Mouse (Mus musculus): ENCODE data around the gene Krt75. TPM values are rescaled to one million over a fixed set of nuclear protein-coding genes. Genes with fewer than 3 reads are reported as not detected.

The Krt75 gene
- polyA plus RNA-seq (2014; fragmentation: Nextera tagmentation; extraction: Ambion mirVana), result 0.45 and 0.52 TPM in 2 replicates

DNA sequence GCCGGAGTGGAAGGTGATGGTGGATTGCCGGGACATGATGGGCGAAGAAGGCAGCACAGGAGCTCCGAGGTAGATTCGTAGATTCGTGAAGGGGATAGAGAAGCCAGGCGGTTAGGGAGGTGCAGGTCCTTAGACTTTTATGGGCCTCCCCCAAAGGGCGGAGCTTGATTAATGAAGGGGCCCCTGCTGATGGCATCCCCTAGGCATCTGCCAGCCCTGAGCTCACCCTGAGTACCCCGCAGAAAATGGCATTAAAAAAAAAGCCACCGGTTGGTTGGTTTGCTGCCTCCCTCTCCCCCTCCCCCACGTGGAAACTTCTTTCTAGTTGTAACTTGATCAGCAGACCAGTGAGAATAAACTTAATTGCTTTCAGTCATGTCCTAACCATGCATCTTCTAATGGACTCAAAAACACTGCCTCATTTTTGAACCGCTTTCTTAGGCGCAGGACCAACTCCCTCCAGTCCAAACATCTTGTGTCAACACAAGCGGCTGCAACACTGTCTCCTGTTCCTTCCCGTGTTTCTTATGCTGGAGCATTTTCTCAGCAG is at the start of gene Krt75:
Krt75 (minus strand) TSS at position 109 of the 550 bp plus-strand sequence.
- Histone ChIP-seq H3K9ac (replicated peaks; ENCODE audit: low read depth, low read length) (no peak within 1 kb of the TSS), H3K36me3 (ENCODE audit: control insufficient read depth, insufficient read depth, low read length) (no peaks in the 10 kb centered on the region), H3K4me3 (ENCODE audit: low read depth, low read length) (no peak within 1 kb of the TSS), H3K4me1 (ENCODE audit: control insufficient read depth, insufficient read depth, low read length) (no peaks in the 10 kb centered on the region), H3K9me3 (ENCODE audit: control insufficient read depth, low read depth, low read length) (no peaks in the 10 kb centered on the region), H3K27me3 (ENCODE audit: control insufficient read depth, insufficient read depth, low read length) (no peaks in the 10 kb centered on the region), H3K4me2 (replicated peaks; ENCODE audit: low read depth, low read length) (no peak within 1 kb of the TSS), H3K27ac (ENCODE audit: low read length) (no peak within 1 kb of the TSS)
- ATAC-seq (ENCODE audit: insufficient number of reproducible peaks, insufficient read depth, low FRiP score, low read depth), result no peak
- WGBS, result 58% methylated on average over 15 of the region's 15 CpGs

DNA sequence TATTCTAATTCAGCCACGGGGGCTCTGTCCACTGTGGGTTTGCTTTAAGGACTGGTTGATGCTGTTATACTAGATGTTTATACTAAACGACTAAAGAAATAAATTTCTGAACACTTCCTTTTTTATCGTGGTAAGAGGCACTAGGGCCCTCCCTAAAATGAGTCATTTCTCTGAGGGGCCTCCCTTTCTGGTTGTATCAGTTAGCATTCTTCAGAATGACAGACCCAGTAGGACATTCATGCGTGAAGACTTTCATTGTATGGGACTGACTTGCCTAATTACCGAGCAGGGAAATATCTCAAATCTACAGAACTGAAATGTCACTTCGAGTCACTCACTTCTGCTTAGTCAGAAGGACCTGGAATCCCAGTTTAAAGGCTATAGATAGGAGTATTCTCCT is 25.4 kb upstream of the Krt75 start:
- Histone ChIP-seq H3K4me3 (ENCODE audit: low read depth, low read length) (no peak overlapping the region), H3K27ac (ENCODE audit: low read length) (no peak overlapping the region), H3K9ac (replicated peaks; ENCODE audit: low read depth, low read length) (no peak overlapping the region), H3K4me2 (replicated peaks; ENCODE audit: low read depth, low read length) (no peak overlapping the region), H3K27me3 (ENCODE audit: control insufficient read depth, insufficient read depth, low read length) (no peaks in the 10 kb centered on the region), H3K4me1 (ENCODE audit: control insufficient read depth, insufficient read depth, low read length) (no peaks in the 10 kb centered on the region), H3K36me3 (ENCODE audit: control insufficient read depth, insufficient read depth, low read length) (no peaks in the 10 kb centered on the region), H3K9me3 (ENCODE audit: control insufficient read depth, low read depth, low read length) (no peaks in the 10 kb centered on the region)
- 36% methylated on average over 6 of the region's 6 CpGs for WGBS
- no peak for ATAC-seq (ENCODE audit: insufficient number of reproducible peaks, insufficient read depth, low FRiP score, low read depth)

DNA sequence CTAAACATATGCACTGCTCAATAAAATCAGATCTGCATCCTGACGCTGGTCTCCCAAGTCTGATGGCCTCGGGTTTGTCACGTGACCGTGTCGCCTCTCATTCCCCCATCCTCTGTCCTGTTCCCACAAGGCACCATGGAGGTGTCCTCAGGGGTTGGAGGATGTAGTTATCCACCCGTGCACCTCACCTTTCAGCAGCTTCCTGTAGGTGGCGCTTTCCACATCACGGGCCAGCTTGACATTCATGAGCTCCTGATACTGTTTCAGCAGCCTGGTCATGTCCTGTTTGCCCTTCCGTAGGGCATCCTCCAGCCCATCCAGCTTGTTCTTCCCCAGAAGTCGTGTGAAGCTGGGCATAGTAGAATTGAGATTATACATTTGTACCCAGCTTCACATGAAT is 14.5 kb upstream of the Krt75 start:
- H3K27me3 ChIP-seq (ENCODE audit: control insufficient read depth, insufficient read depth, low read length), result no peaks in the 10 kb centered on the region
- no peak for ATAC-seq (ENCODE audit: insufficient number of reproducible peaks, insufficient read depth, low FRiP score, low read depth)
- 77% methylated on average over 10 of the region's 10 CpGs for WGBS
- no peak overlapping the region for H3K4me2 ChIP-seq (replicated peaks; ENCODE audit: low read depth, low read length)
- no peak overlapping the region for H3K9ac ChIP-seq (replicated peaks; ENCODE audit: low read depth, low read length)
- H3K4me1 ChIP-seq (ENCODE audit: control insufficient read depth, insufficient read depth, low read length), result no peaks in the 10 kb centered on the region
- H3K36me3 ChIP-seq (ENCODE audit: control insufficient read depth, insufficient read depth, low read length), result no peaks in the 10 kb centered on the region
- H3K4me3 ChIP-seq (ENCODE audit: low read depth, low read length), result no peak overlapping the region
- no peak overlapping the region for H3K27ac ChIP-seq (ENCODE audit: low read length)
- no peaks in the 10 kb centered on the region for H3K9me3 ChIP-seq (ENCODE audit: control insufficient read depth, low read depth, low read length)

DNA sequence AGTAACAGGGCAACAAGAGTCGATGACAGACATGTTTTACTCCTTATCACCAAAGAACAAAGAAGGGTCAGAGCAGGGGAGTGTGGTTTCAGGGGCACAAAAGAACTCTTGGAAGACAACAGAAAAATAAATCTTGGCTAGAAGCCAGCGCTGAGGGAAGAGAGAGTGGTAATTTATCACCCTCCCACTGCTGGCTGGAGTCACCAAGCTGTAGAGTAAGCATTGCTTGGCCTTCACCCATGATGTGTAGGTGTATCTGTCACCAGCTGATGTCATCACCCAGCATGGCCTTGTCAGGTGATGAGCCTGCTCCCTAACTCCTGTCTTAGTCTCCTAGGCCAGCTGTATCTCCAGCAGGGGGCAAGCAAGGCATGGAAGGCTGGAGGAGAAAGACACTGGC is 10.8 kb upstream of the Krt75 start:
- ATAC-seq (ENCODE audit: insufficient number of reproducible peaks, insufficient read depth, low FRiP score, low read depth), result no peak

DNA sequence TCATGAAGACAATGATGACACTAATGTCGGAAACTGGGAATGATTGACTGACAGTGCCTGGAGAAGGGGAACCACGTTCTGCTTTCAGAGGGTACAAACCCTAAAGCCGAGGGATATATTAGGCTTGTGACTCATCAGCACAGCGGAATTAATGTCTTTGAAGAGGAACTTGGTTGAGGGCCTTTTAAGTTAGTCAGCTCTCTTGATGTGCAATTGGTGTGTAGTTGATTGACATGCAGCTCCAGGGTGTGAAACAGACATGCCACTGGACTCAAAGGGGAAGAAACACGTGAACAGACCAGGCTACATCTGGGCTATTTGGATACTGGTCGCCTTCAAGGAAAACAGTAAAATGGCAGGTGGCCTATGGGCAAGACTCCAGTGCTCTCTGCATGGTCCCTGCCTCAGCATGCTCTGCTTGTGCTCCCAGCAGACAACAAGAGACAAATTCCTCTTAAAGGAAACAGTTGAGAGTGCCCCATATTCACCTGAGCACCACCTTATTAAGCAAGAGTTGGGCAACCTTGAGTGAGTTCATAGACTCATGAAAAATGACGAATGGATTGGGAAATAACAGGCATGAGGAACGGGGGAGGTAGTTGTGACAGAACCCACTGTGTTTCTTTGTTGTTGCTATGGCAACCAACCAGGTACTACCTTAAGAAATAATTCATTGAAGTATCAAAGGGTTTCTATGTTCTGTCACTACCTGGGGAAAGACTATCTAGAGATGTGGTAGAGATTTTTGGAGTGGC is 9.7 kb upstream of the Krt75 start:
- H3K4me1 ChIP-seq (ENCODE audit: control insufficient read depth, insufficient read depth, low read length), result no peaks in the 10 kb centered on the region
- WGBS, result 78% methylated on average over 8 of the region's 8 CpGs
- no peak overlapping the region for H3K4me3 ChIP-seq (ENCODE audit: low read depth, low read length)
- no peak for ATAC-seq (ENCODE audit: insufficient number of reproducible peaks, insufficient read depth, low FRiP score, low read depth)
- no peaks in the 10 kb centered on the region for H3K27me3 ChIP-seq (ENCODE audit: control insufficient read depth, insufficient read depth, low read length)
- no peak overlapping the region for H3K27ac ChIP-seq (ENCODE audit: low read length)
- no peak overlapping the region for H3K4me2 ChIP-seq (replicated peaks; ENCODE audit: low read depth, low read length)
- no peaks in the 10 kb centered on the region for H3K36me3 ChIP-seq (ENCODE audit: control insufficient read depth, insufficient read depth, low read length)
- H3K9ac ChIP-seq (replicated peaks; ENCODE audit: low read depth, low read length), result no peak overlapping the region
- H3K9me3 ChIP-seq (ENCODE audit: control insufficient read depth, low read depth, low read length), result no peaks in the 10 kb centered on the region

More for the DNA sequence above, 10.8 kb upstream of the Krt75 start:
- Histone ChIP-seq H3K27me3 (ENCODE audit: control insufficient read depth, insufficient read depth, low read length) (no peaks in the 10 kb centered on the region), H3K9me3 (ENCODE audit: control insufficient read depth, low read depth, low read length) (no peaks in the 10 kb centered on the region), H3K9ac (replicated peaks; ENCODE audit: low read depth, low read length) (no peak overlapping the region), H3K4me3 (ENCODE audit: low read depth, low read length) (no peak overlapping the region), H3K4me1 (ENCODE audit: control insufficient read depth, insufficient read depth, low read length) (no peaks in the 10 kb centered on the region), H3K27ac (ENCODE audit: low read length) (no peak overlapping the region), H3K4me2 (replicated peaks; ENCODE audit: low read depth, low read length) (no peak overlapping the region), H3K36me3 (ENCODE audit: control insufficient read depth, insufficient read depth, low read length) (no peaks in the 10 kb centered on the region)
- WGBS, result 20% methylated on average over 2 of the region's 2 CpGs

DNA sequence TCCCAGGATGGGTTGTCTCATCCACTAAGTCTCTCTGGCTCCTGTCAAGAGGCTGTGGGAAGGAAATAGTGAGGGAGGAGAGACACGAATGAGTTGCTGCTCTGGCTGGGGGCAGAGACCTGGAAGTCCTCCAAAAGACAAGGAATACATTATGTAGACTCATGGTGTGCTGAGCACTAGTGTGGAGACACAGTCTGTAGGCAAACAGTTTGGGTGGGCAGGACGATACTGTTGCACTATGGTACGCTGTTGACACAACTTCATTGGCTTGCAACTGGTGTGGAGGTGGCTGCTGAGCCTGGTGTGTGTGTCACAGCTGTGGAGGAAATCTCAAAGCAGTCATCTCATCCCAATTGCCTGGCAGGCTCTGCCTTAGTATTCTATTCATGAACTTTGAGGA is 8.0 kb upstream of the Krt75 start:
- H3K27ac ChIP-seq (ENCODE audit: low read length), result no peak overlapping the region
- no peaks in the 10 kb centered on the region for H3K27me3 ChIP-seq (ENCODE audit: control insufficient read depth, insufficient read depth, low read length)
- WGBS, result 77% methylated on average over 3 of the region's 3 CpGs
- no peak overlapping the region for H3K4me3 ChIP-seq (ENCODE audit: low read depth, low read length)
- no peak overlapping the region for H3K4me2 ChIP-seq (replicated peaks; ENCODE audit: low read depth, low read length)
- H3K4me1 ChIP-seq (ENCODE audit: control insufficient read depth, insufficient read depth, low read length), result no peaks in the 10 kb centered on the region
- H3K9ac ChIP-seq (replicated peaks; ENCODE audit: low read depth, low read length), result no peak overlapping the region
- H3K9me3 ChIP-seq (ENCODE audit: control insufficient read depth, low read depth, low read length), result no peaks in the 10 kb centered on the region
- no peaks in the 10 kb centered on the region for H3K36me3 ChIP-seq (ENCODE audit: control insufficient read depth, insufficient read depth, low read length)
- no peak for ATAC-seq (ENCODE audit: insufficient number of reproducible peaks, insufficient read depth, low FRiP score, low read depth)

DNA sequence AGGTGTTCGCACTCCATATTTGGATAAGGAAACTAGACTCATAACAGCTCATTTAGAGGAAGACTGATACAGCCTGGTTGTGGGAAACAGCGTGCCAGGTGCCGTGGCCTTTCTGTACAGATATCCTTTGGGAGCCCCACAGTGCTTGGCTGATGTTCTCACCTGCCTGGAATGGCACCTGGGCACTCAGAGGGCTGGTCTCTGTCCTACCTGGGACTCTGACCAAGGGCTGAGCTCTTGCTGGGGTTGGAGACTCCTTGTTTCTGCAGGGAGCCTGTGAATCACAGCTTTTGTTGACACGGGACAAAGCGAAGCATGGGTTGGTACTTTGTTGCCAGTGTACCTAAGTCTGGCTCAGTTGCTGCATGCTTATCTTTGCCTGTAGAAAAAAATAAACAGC is 1.8 kb upstream of the Krt75 start:
- ATAC-seq (ENCODE audit: insufficient number of reproducible peaks, insufficient read depth, low FRiP score, low read depth), result no peak

DNA sequence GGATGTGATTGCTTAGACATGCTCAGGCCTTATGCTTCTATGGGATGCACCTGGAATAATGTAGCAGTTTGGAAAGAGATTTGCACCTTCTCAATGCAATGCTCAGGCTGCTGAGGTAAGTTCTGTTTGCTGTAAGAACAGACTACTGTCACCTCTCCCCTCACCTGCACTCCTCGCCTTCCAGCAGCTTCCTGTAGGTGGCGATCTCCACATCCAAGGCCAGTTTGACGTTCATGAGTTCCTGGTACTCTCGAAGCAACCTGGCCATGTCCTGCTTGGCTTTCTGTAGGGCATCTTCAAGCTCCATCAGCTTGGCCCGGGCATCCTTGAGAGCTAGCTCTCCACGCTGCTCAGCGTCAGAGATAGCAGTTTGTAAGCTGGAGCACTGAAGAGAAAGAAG is 5.9 kb downstream of the Krt75 start:
- no peak overlapping the region for H3K9ac ChIP-seq (replicated peaks; ENCODE audit: low read depth, low read length)
- no peaks in the 10 kb centered on the region for H3K9me3 ChIP-seq (ENCODE audit: control insufficient read depth, low read depth, low read length)
- H3K4me1 ChIP-seq (ENCODE audit: control insufficient read depth, insufficient read depth, low read length), result no peaks in the 10 kb centered on the region
- H3K27ac ChIP-seq (ENCODE audit: low read length), result no peak overlapping the region
- no peaks in the 10 kb centered on the region for H3K36me3 ChIP-seq (ENCODE audit: control insufficient read depth, insufficient read depth, low read length)
- no peaks in the 10 kb centered on the region for H3K27me3 ChIP-seq (ENCODE audit: control insufficient read depth, insufficient read depth, low read length)
- no peak for ATAC-seq (ENCODE audit: insufficient number of reproducible peaks, insufficient read depth, low FRiP score, low read depth)
- H3K4me2 ChIP-seq (replicated peaks; ENCODE audit: low read depth, low read length), result no peak overlapping the region
- WGBS, result 41% methylated on average over 7 of the region's 7 CpGs
- no peak overlapping the region for H3K4me3 ChIP-seq (ENCODE audit: low read depth, low read length)

More for the DNA sequence above, 1.8 kb upstream of the Krt75 start:
- Histone ChIP-seq H3K36me3 (ENCODE audit: control insufficient read depth, insufficient read depth, low read length) (no peaks in the 10 kb centered on the region), H3K9me3 (ENCODE audit: control insufficient read depth, low read depth, low read length) (no peaks in the 10 kb centered on the region), H3K27ac (ENCODE audit: low read length) (no peak overlapping the region), H3K4me1 (ENCODE audit: control insufficient read depth, insufficient read depth, low read length) (no peaks in the 10 kb centered on the region), H3K4me3 (ENCODE audit: low read depth, low read length) (no peak overlapping the region), H3K27me3 (ENCODE audit: control insufficient read depth, insufficient read depth, low read length) (no peaks in the 10 kb centered on the region), H3K9ac (replicated peaks; ENCODE audit: low read depth, low read length) (no peak overlapping the region), H3K4me2 (replicated peaks; ENCODE audit: low read depth, low read length) (no peak overlapping the region)
- 77% methylated on average over 5 of the region's 5 CpGs for WGBS

DNA sequence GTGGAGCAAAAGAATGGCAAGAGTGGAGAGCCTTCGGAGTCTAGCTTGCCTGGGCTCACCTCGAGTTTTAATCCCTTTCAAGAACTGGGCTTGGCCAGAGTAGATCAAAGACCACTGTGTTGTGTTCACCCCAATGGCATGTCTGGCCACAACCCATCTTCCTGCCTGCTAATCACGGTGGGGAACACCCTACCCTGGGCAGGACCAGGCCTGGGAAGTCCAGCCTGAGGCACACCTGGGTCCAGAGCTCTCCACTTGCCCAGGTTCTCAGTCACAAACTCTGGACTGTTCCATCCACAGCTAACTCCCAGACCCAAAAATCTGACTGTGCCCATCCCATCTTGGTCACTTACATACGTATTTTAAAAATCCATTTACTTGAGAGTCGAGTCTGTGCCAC is 10.9 kb downstream of the Krt75 start, which contains the start of gene Krt90:
Krt90 (minus strand) TSS at position 101 of the 400 bp plus-strand sequence.
- H3K9ac ChIP-seq (replicated peaks; ENCODE audit: low read depth, low read length), result no peak within 1 kb of the TSS
- no peaks in the 10 kb centered on the region for H3K27me3 ChIP-seq (ENCODE audit: control insufficient read depth, insufficient read depth, low read length)
- H3K27ac ChIP-seq (ENCODE audit: low read length), result no peak within 1 kb of the TSS
- H3K9me3 ChIP-seq (ENCODE audit: control insufficient read depth, low read depth, low read length), result no peaks in the 10 kb centered on the region
- ATAC-seq (ENCODE audit: insufficient number of reproducible peaks, insufficient read depth, low FRiP score, low read depth), result no peak
- no peak within 1 kb of the TSS for H3K4me3 ChIP-seq (ENCODE audit: low read depth, low read length)
- H3K36me3 ChIP-seq (ENCODE audit: control insufficient read depth, insufficient read depth, low read length), result no peaks in the 10 kb centered on the region
- H3K4me2 ChIP-seq (replicated peaks; ENCODE audit: low read depth, low read length), result no peak within 1 kb of the TSS
- WGBS, result 78% methylated on average over 5 of the region's 5 CpGs
- no peaks in the 10 kb centered on the region for H3K4me1 ChIP-seq (ENCODE audit: control insufficient read depth, insufficient read depth, low read length)

Measured in stomach, embryonic 14.5 days (tissue).